Mouse (Mus musculus) thymus, adult 2 months (tissue): ENCODE data around the gene Arpp21.

Source experiments
- CTCF ChIP-seq: fragments of 200-500 bp; IDR thresholded peaks from 2 replicates; pipeline ENCODE4 v1.5.1; 2012; ENCODE audit warnings: mild to moderate bottlenecking, control low read depth, low read length, moderate library complexity, borderline replicate concordance; ENCODE audit not compliant: control insufficient read depth, poor library complexity, insufficient read depth; ENCODE audit errors: extremely low read depth
- POLR2A ChIP-seq: fragments of 200-500 bp; IDR thresholded peaks from 2 replicates; pipeline ENCODE4 v1.6.1; 2012; ENCODE audit warnings: mild to moderate bottlenecking, low read length, control low read depth, moderate library complexity; ENCODE audit not compliant: control insufficient read depth, poor library complexity, insufficient read depth; ENCODE audit errors: extremely low read depth

DNA sequence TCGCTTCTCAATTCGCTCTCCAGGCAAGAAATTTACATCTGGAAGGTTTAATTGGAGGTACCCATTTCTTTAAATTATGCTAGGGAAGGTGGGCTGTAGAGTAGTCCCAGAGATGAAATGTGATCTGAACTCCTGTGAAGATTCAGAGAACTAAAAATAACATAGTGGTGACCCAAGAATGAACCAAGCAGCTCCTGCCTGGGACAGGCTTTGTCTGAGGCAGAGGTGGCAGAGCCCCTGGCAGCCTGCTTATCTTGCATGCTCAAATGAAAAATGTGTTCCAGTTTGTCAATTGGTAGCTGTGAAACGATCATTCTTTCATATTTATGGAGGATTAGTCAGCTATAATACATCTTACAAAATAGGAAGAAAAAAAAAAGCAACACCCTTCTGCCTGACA is 164.4 kb downstream of the Arpp21 start:
- no peak for TF ChIP-seq CTCF
- TF ChIP-seq POLR2A: no peak
